Mouse (Mus musculus): ENCODE measurements around the gene a.

GRCm38 (mm10) chr2:155046803-155047202, 255.6 kb downstream of the a start:
- TF ChIP-seq CTCF (IDR thresholded peaks at IDR 0.05; ENCODE audit: control insufficient read depth, insufficient read depth, insufficient read length) (no peak), USF1 (IDR thresholded peaks at IDR 0.05; ENCODE audit: low read depth) (no peak), MAX (IDR thresholded peaks at IDR 0.05) (no peak), CEBPB (IDR thresholded peaks at IDR 0.05; ENCODE audit: low read depth) (no peak)
